Mouse (Mus musculus): ENCODE measurements at regions not wholly inside any gene's neighbourhood (a gene's known extent, or its start where the extent isn't known, plus 50 kb on each side); places are given as distances from the start of the nearest gene placed in this dataset.

GRCm38 (mm10) chr3:40130858-40131584 is 400.1 kb upstream of the Intu start:
- DNase-seq (ENCODE audit: low spot score) (no peak), ATAC-seq (replicated peaks; ENCODE audit: low FRiP score, low TSS enrichment, low read depth) (no peak)
- H3K4me2 ChIP-seq (ENCODE audit: low read length) = no peak overlapping the region
- WGBS = 75% methylated on average over 8 of the region's 8 CpGs
- no peaks in the 10 kb centered on the region for H3K9me3 ChIP-seq (ENCODE audit: control insufficient read depth, low read length)
- no peak overlapping the region for H3K4me3 ChIP-seq (ENCODE audit: low read depth, low read length)
- H3K36me3 ChIP-seq (ENCODE audit: control insufficient read depth, insufficient read depth, low read length) = no peaks in the 10 kb centered on the region
- H3K9ac ChIP-seq (ENCODE audit: low read length) = no peak overlapping the region
- no peak overlapping the region for H3K27ac ChIP-seq (ENCODE audit: low read depth)
- no peaks in the 10 kb centered on the region for H3K27me3 ChIP-seq (replicated peaks; ENCODE audit: control insufficient read depth, insufficient read depth, low read length)
- no peaks in the 10 kb centered on the region for H3K4me1 ChIP-seq (replicated peaks; ENCODE audit: control insufficient read depth, insufficient read depth, low read length)

GRCm38 (mm10) chr3:40138671-40139070 is 392.4 kb upstream of the Intu start:
- no peak overlapping the region for H3K27ac ChIP-seq (ENCODE audit: low read depth)
- 72% methylated on average over 5 of the region's 5 CpGs for WGBS
- H3K4me2 ChIP-seq (ENCODE audit: low read length) = no peak overlapping the region
- no peak overlapping the region for H3K9ac ChIP-seq (ENCODE audit: low read length)
- H3K36me3 ChIP-seq (ENCODE audit: control insufficient read depth, insufficient read depth, low read length) = no peaks in the 10 kb centered on the region
- no peaks in the 10 kb centered on the region for H3K4me1 ChIP-seq (replicated peaks; ENCODE audit: control insufficient read depth, insufficient read depth, low read length)
- no peak overlapping the region for H3K4me3 ChIP-seq (ENCODE audit: low read depth, low read length)
- no peaks in the 10 kb centered on the region for H3K27me3 ChIP-seq (replicated peaks; ENCODE audit: control insufficient read depth, insufficient read depth, low read length)
- no peaks in the 10 kb centered on the region for H3K9me3 ChIP-seq (ENCODE audit: control insufficient read depth, low read length)
- no peak for DNase-seq (ENCODE audit: low spot score)
- no peak for ATAC-seq (replicated peaks; ENCODE audit: low FRiP score, low TSS enrichment, low read depth)

GRCm38 (mm10) chr3:40142229-40142628 is 388.9 kb upstream of the Intu start:
- Histone ChIP-seq H3K4me1 (replicated peaks; ENCODE audit: control insufficient read depth, insufficient read depth, low read length) (no peaks in the 10 kb centered on the region), H3K36me3 (ENCODE audit: control insufficient read depth, insufficient read depth, low read length) (no peaks in the 10 kb centered on the region), H3K27ac (ENCODE audit: low read depth) (no peak overlapping the region), H3K9ac (ENCODE audit: low read length) (no peak overlapping the region), H3K9me3 (ENCODE audit: control insufficient read depth, low read length) (no peaks in the 10 kb centered on the region), H3K4me2 (ENCODE audit: low read length) (no peak overlapping the region), H3K27me3 (replicated peaks; ENCODE audit: control insufficient read depth, insufficient read depth, low read length) (no peaks in the 10 kb centered on the region), H3K4me3 (ENCODE audit: low read depth, low read length) (no peak overlapping the region)
- 85% methylated on average over 5 of the region's 5 CpGs for WGBS
- ATAC-seq (replicated peaks; ENCODE audit: low FRiP score, low TSS enrichment, low read depth) (no peak), DNase-seq (ENCODE audit: low spot score) (no peak)

- no peak overlapping the region for H3K9ac ChIP-seq (ENCODE audit: low read length)
- no peak overlapping the region for H3K27ac ChIP-seq (ENCODE audit: low read depth)
- WGBS = 80% methylated on average over 6 of the region's 6 CpGs
- no peaks in the 10 kb centered on the region for H3K4me1 ChIP-seq (replicated peaks; ENCODE audit: control insufficient read depth, insufficient read depth, low read length)
- ATAC-seq (replicated peaks; ENCODE audit: low FRiP score, low TSS enrichment, low read depth) (no peak), DNase-seq (ENCODE audit: low spot score) (no peak)
- no peaks in the 10 kb centered on the region for H3K9me3 ChIP-seq (ENCODE audit: control insufficient read depth, low read length)
- H3K4me2 ChIP-seq (ENCODE audit: low read length) = no peak overlapping the region
- no peak overlapping the region for H3K4me3 ChIP-seq (ENCODE audit: low read depth, low read length)
- no peaks in the 10 kb centered on the region for H3K27me3 ChIP-seq (replicated peaks; ENCODE audit: control insufficient read depth, insufficient read depth, low read length)
- H3K36me3 ChIP-seq (ENCODE audit: control insufficient read depth, insufficient read depth, low read length) = no peaks in the 10 kb centered on the region
Measured at GRCm38 (mm10) chr3:40158631-40159030, 372.5 kb upstream of the Intu start.

GRCm38 (mm10) chr3:40159591-40160145 is 371.4 kb upstream of the Intu start:
- Histone ChIP-seq H3K36me3 (ENCODE audit: control insufficient read depth, insufficient read depth, low read length) (no peaks in the 10 kb centered on the region), H3K4me1 (replicated peaks; ENCODE audit: control insufficient read depth, insufficient read depth, low read length) (no peaks in the 10 kb centered on the region), H3K9me3 (ENCODE audit: control insufficient read depth, low read length) (no peaks in the 10 kb centered on the region), H3K27ac (ENCODE audit: low read depth) (no peak overlapping the region), H3K27me3 (replicated peaks; ENCODE audit: control insufficient read depth, insufficient read depth, low read length) (no peaks in the 10 kb centered on the region), H3K4me3 (ENCODE audit: low read depth, low read length) (no peak overlapping the region), H3K9ac (ENCODE audit: low read length) (no peak overlapping the region), H3K4me2 (ENCODE audit: low read length) (no peak overlapping the region)
- DNase-seq (ENCODE audit: low spot score) = no peak
- 60% methylated on average over 9 of the region's 9 CpGs for WGBS
- ATAC-seq (replicated peaks; ENCODE audit: low FRiP score, low TSS enrichment, low read depth) = no peak

- ATAC-seq (replicated peaks; ENCODE audit: low FRiP score, low TSS enrichment, low read depth) = no peak
- 80% methylated on average over 1 of the region's 1 CpGs for WGBS
Measured at GRCm38 (mm10) chr3:40164181-40164580, 366.9 kb upstream of the Intu start.

GRCm38 (mm10) chr3:40167970-40168626 is 363.0 kb upstream of the Intu start:
- Histone ChIP-seq H3K27ac (ENCODE audit: low read depth) (no peak overlapping the region), H3K36me3 (ENCODE audit: control insufficient read depth, insufficient read depth, low read length) (no peaks in the 10 kb centered on the region), H3K4me3 (ENCODE audit: low read depth, low read length) (no peak overlapping the region), H3K4me2 (ENCODE audit: low read length) (no peak overlapping the region), H3K9ac (ENCODE audit: low read length) (no peak overlapping the region), H3K4me1 (replicated peaks; ENCODE audit: control insufficient read depth, insufficient read depth, low read length) (no peaks in the 10 kb centered on the region), H3K27me3 (replicated peaks; ENCODE audit: control insufficient read depth, insufficient read depth, low read length) (no peaks in the 10 kb centered on the region), H3K9me3 (ENCODE audit: control insufficient read depth, low read length) (no peaks in the 10 kb centered on the region)
- DNase-seq (ENCODE audit: low spot score) (no peak), ATAC-seq (replicated peaks; ENCODE audit: low FRiP score, low TSS enrichment, low read depth) (no peak)
- WGBS = 74% methylated on average over 12 of the region's 12 CpGs

More at GRCm38 (mm10) chr3:40164181-40164580, 366.9 kb upstream of the Intu start:
- Histone ChIP-seq H3K9ac (ENCODE audit: low read length) (no peak overlapping the region), H3K27ac (ENCODE audit: low read depth) (no peak overlapping the region), H3K9me3 (ENCODE audit: control insufficient read depth, low read length) (no peaks in the 10 kb centered on the region), H3K27me3 (replicated peaks; ENCODE audit: control insufficient read depth, insufficient read depth, low read length) (no peaks in the 10 kb centered on the region), H3K4me2 (ENCODE audit: low read length) (no peak overlapping the region), H3K4me3 (ENCODE audit: low read depth, low read length) (no peak overlapping the region), H3K4me1 (replicated peaks; ENCODE audit: control insufficient read depth, insufficient read depth, low read length) (no peaks in the 10 kb centered on the region), H3K36me3 (ENCODE audit: control insufficient read depth, insufficient read depth, low read length) (no peaks in the 10 kb centered on the region)
- DNase-seq (ENCODE audit: low spot score) = no peak

- Histone ChIP-seq H3K36me3 (ENCODE audit: control insufficient read depth, insufficient read depth, low read length) (no peaks in the 10 kb centered on the region), H3K4me3 (ENCODE audit: low read depth, low read length) (no peak overlapping the region), H3K9ac (ENCODE audit: low read length) (no peak overlapping the region), H3K4me2 (ENCODE audit: low read length) (no peak overlapping the region), H3K4me1 (replicated peaks; ENCODE audit: control insufficient read depth, insufficient read depth, low read length) (no peaks in the 10 kb centered on the region), H3K27ac (ENCODE audit: low read depth) (no peak overlapping the region), H3K27me3 (replicated peaks; ENCODE audit: control insufficient read depth, insufficient read depth, low read length) (no peaks in the 10 kb centered on the region), H3K9me3 (ENCODE audit: control insufficient read depth, low read length) (no peaks in the 10 kb centered on the region)
- ATAC-seq (replicated peaks; ENCODE audit: low FRiP score, low TSS enrichment, low read depth) (no peak), DNase-seq (ENCODE audit: low spot score) (no peak)
- WGBS = 93% methylated on average over 2 of the region's 2 CpGs
Measured at GRCm38 (mm10) chr3:40169590-40169989, 361.5 kb upstream of the Intu start.
